Mouse (Mus musculus) right cerebral cortex, postnatal 4 days (tissue): ENCODE results near the gene B3galt4.
"Not testable (repeated sequence)": the region's sequence is repeated elsewhere in the genome, so short reads cannot be mapped to it uniquely, and the experiment has no call there.

Experiments
- DNase-seq: peaks from one replicate; pipeline ENCODE4 v3.0.0-alpha.2; 2022

The B3galt4 gene

GRCm38 (mm10) chr17:33919351-33920281, 31.7 kb downstream of the B3galt4 start:
- DNase-seq = no peak

- DNase-seq = no peak
Measured at GRCm38 (mm10) chr17:33918293-33919203, 32.7 kb downstream of the B3galt4 start.

GRCm38 (mm10) chr17:33917656-33918292, 33.5 kb downstream of the B3galt4 start:
- no peak for DNase-seq

DNA sequence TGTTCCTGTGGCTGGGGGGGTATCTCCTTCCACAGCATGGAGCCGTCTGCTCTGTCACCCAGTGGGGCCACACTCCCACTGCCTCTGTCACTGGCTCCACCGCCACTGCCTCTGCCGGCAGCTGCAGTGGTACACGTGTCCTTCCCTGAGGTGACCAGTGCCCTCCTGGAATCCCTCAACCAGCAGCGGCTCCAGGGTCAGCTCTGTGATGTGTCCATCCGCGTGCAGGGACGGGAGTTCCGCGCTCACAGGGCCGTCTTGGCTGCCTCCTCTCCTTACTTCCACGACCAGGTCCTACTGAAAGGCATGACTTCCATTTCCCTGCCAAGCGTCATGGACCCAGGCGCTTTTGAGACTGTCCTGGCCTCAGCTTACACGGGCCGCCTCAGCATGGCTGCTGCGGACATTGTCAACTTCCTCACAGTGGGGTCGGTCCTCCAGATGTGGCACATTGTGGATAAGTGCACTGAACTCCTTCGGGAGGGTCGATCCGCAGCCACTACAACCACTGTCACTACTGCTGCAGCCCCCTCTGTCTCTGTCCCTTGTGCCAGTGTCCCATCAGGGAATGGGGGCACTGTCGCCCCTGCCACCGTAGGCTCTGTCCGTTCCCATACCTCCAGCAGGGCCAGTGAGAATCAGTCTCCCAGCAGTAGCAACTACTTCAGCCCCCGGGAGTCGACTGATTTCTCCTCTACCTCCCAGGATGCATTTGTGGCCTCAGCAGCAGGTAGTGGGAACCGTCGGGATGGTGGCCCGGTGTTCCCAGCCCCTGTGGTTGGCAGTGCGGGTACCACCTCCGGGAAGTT, 34.2 kb downstream of the B3galt4 start:
- DNase-seq = no peak

GRCm38 (mm10) chr17:33916294-33916693, 35.0 kb downstream of the B3galt4 start:
- DNase-seq = no peak

DNA sequence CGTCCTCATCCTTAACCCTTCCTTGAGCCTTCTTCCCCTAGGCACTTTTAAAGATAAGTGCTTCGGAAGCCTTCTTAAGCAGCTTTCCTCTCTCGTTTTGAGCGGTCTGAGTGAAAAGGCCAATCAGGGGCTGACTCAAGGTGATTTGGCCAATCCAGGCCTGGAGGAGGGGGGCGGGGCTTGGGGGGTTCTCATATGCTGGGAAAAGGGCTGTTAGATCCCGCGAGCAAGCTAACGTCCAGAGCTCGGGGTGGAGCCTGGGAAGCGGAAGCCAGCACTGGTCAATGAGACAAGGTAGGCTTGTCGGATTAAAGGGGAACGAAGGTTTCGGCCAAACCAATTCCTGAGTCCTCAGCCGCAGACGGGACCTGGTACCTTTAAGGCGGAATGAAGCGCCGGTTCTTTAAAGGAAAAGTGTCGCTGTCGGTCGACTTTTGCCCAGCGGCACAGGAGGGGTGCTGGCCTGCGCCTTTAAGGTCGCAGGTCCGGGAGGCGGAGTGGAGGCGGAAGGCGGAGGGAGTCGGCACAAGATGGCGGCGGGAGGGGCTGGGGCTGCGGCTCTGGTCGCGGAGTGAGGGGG, 35.5 kb downstream of the B3galt4 start, which contains the start of the genes Tapbp and Zbtb22:
Tapbp (plus strand) TSS at position 229 of the 580 bp plus-strand sequence.
Zbtb22 (plus strand) TSS at position 234 of the 580 bp plus-strand sequence.
- peak; percentile 93 for DNase-seq

- no peak for DNase-seq
Measured at GRCm38 (mm10) chr17:33914969-33915391, 36.3 kb downstream of the B3galt4 start.

DNA sequence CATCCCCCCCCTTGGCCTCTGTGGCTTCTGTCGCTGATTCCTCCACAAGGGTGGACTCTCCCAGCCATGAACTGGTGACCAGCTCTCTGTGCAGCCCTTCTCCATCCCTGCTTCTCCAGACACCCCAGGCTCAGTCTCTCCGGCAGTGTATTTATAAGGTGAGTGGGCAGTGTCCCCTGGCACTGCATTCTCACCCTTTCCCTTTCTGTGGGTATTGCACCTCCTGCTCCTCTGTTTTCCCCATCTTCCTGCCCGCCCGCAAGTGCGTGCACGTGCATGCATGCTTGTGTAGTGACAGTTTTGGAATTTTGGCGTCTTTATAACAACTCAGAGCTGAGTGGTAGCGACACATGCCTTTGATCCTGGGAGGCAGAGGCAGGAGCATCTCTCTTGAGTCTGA, 37.4 kb downstream of the B3galt4 start:
- no peak for DNase-seq

- no peak for DNase-seq
Measured at GRCm38 (mm10) chr17:33913264-33913663, 38.0 kb downstream of the B3galt4 start.

- DNase-seq = no peak
Measured at GRCm38 (mm10) chr17:33911813-33912414, 39.4 kb downstream of the B3galt4 start.

DNA sequence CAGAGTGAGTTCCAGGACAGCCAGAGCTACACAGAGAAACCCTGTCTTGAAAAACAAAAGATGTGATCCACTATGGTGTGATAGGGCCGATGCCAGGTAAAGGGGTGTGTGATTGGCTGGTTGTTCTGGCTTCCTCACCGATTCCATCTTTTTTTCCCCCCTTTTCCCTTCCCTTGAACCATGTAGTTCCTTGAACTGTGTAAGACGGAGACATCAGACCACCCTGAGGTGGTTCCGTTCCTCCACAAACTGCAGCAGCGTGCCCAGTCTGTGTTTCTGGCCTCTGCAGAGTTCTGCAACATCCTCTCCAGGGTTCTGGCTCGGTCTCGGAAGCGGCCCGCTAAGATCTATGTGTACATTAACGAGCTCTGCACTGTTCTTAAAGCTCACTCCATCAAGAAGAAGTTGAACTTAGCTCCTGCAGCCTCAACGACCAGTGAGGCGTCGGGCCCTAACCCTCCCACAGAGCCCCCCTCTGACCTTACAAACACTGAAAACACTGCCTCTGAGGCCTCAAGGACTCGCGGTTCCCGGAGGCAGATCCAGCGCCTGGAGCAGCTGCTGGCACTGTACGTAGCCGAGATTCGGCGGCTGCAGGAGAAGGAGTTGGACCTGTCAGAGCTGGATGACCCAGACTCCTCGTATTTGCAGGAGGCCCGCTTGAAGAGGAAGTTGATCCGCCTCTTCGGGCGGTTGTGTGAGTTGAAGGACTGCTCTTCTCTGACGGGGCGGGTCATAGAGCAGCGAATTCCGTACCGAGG, 40.1 kb downstream of the B3galt4 start:
- no peak for DNase-seq

DNA sequence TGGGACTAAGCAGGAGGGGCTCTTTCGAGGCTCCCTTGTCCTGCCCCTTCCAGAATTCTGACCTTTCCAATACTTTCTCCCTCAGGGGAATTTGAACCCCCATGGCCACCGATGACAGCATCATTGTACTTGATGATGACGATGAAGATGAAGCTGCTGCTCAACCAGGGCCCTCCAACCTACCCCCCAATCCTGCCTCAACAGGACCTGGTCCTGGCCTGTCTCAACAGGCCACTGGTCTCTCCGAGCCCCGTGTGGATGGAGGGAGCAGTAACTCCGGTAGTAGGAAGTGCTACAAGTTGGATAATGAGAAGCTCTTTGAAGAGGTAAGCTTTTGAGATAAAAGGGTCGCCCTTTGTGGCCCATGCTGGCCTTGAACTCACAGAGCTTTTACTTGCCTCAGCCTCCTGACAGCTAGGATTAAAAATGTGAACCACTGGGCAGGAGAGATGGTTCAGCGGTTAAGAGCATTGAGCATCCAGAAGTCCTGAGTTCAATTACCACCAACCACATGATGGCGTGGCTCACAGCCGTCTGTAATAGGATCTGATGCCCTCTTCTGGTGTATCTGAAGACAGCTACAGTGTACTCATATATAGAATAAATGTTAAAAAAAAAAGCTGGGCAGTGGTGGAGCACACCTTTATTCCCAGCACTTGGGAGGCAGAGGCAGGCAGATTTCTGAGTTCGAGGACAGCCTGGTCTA, 40.8 kb downstream of the B3galt4 start:
- DNase-seq = no peak

DNA sequence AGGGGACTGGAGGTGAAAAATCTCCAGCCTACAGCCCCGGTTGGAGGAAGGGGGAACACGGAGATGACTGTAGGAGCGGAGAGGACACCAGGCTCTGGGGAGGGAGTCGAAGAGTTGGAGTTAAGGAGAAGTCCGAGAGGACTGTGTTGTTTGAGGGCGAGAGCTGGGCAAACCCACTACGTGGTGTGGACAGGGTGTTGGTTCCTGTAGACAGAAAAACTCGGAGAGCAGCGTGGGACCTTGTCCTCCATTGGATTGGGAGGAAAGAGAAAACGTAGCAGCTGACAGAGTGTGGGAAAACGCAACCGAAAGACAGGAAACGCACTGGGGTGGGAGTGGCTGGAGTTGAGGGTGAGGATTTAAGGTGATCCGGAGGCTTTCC, 41.4 kb downstream of the B3galt4 start:
- no peak for DNase-seq

DNA sequence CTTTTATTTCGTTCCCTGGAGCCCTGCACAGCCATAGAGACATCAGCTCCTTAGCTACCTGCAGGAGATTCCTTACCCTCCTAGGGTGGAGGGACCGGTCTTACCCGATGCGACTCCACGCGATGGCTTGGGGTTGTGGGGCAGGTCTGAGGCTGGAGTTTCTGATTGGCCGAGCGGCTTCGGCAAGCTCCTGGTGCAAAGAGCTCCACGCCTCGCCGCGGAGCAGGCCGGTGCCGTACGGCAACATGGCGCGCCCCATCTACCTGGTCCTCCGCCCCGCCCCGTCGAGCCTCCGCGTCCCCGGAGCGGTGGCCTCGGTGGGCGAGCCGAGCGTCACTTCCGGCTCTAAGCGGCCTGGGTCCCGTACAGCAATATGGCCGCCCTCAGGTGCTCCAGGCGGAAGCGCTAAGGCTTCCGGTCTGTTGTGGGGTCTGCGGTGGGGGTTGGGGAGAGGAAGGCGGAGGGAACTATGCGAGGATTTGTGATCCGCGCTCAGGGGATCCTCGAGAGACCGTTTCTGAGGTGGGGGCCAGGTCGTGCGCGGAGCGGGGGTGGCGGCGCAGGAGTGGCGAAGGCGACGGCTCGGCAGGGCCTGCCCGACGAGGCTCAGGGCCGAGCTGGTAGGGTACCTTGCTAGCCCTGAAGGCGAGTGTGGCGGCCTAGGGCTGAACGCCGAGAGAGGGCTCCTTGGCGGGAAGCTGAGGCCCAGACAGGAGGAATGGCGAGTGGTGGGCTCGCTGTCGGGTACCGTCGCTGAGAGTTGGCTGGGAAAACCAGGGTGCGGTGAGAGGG, 42.0 kb downstream of the B3galt4 start, which contains the start of gene Daxx:
Daxx (plus strand) TSS at position 338 of the 792 bp plus-strand sequence.
- DNase-seq = peak; percentile 97

- DNase-seq = peak; percentile 71
Measured at GRCm38 (mm10) chr17:33908331-33909076, 42.8 kb downstream of the B3galt4 start.

DNA sequence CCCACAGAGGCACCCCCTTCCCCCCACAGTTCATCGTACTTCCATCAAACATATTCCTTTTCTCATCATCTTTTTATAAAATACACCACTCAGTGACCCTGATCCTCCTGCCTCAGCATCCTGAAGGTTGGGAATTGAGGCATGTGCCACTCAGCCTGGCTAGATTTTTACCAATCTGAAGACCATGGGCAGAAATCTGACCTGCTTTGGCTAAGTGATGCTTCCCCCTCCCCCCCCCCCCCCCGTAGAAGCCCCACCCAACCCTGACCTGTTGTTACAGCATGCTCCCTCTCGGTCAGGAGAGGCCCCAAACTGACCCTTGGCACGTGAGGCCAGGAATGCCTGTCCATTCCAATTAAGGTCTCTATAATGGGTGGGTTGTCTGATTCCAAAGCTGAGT, 46.5 kb downstream of the B3galt4 start, which contains the start of gene Platr17:
Platr17 (plus strand) TSS at position 301 of the 400 bp plus-strand sequence.
- DNase-seq = not testable (repeated sequence)

GRCm38 (mm10) chr17:33903911-33904651, 47.2 kb downstream of the B3galt4 start:
- DNase-seq = not testable (repeated sequence)
